Mouse (Mus musculus): ENCODE data around the gene Arhgef2. TPM values are rescaled to one million over a fixed set of nuclear protein-coding genes. Genes with fewer than 3 reads are reported as not detected.

Arhgef2 gene
- polyA plus RNA-seq, 1 experiment from 2014 or later, result 20.0 TPM

GRCm38 (mm10) chr3:88578498-88579424 is 27.0 kb upstream of the Arhgef2 start:
- ATAC-seq (ENCODE audit: low read depth), result no peak
- no peaks in the 10 kb centered on the region for H3K27me3 ChIP-seq (ENCODE audit: control insufficient read depth, insufficient read depth, low read depth, low read length)
- peaks cover 16% of the 10 kb centered on the region for H3K4me1 ChIP-seq (ENCODE audit: control insufficient read depth, low read depth, low read length)
- H3K9ac ChIP-seq (ENCODE audit: low read depth, low read length), result peak overlapping the region; percentile 88
- peak overlapping the region; percentile 82 for H3K4me3 ChIP-seq (ENCODE audit: low read depth, low read length)
- no peak overlapping the region for H3K27ac ChIP-seq (ENCODE audit: low read length)
- H3K4me2 ChIP-seq (ENCODE audit: low read depth, low read length), result peak overlapping the region; percentile 70
- no peaks in the 10 kb centered on the region for H3K9me3 ChIP-seq (replicated peaks; ENCODE audit: control insufficient read depth, low read length)
- peaks cover 2% of the 10 kb centered on the region; the same call in 1 of the 2 replicates for H3K36me3 ChIP-seq (ENCODE audit: control insufficient read depth, insufficient read depth)
- 40% methylated on average over 8 of the region's 8 CpGs for WGBS (ENCODE audit: insufficient replicate concordance)

GRCm38 (mm10) chr3:88579454-88580117 is 26.2 kb upstream of the Arhgef2 start:
- Histone ChIP-seq H3K4me3 (ENCODE audit: low read depth, low read length) (peak overlapping the region; percentile 82), H3K9ac (ENCODE audit: low read depth, low read length) (peak overlapping the region; percentile 88), H3K9me3 (replicated peaks; ENCODE audit: control insufficient read depth, low read length) (no peaks in the 10 kb centered on the region), H3K36me3 (ENCODE audit: control insufficient read depth, insufficient read depth) (peaks cover 2% of the 10 kb centered on the region; the same call in 1 of the 2 replicates), H3K4me2 (ENCODE audit: low read depth, low read length) (peak overlapping the region; percentile 70), H3K27me3 (ENCODE audit: control insufficient read depth, insufficient read depth, low read depth, low read length) (no peaks in the 10 kb centered on the region), H3K4me1 (ENCODE audit: control insufficient read depth, low read depth, low read length) (peaks cover 16% of the 10 kb centered on the region), H3K27ac (ENCODE audit: low read length) (peak overlapping the region; percentile 72)
- ATAC-seq (ENCODE audit: low read depth), result peak; percentile 88
- WGBS (ENCODE audit: insufficient replicate concordance), result under 1% methylated on average over 34 of the region's 34 CpGs

- H3K36me3 ChIP-seq (ENCODE audit: control insufficient read depth, insufficient read depth), result peaks cover 24% of the 10 kb centered on the region
- no peak for ATAC-seq (ENCODE audit: low read depth)
- H3K4me3 ChIP-seq (ENCODE audit: low read depth, low read length), result no peak overlapping the region
- WGBS (ENCODE audit: insufficient replicate concordance), result 83% methylated on average over 6 of the region's 6 CpGs
- no peak overlapping the region for H3K9ac ChIP-seq (ENCODE audit: low read depth, low read length)
- no peak overlapping the region for H3K27ac ChIP-seq (ENCODE audit: low read length)
- no peak overlapping the region for H3K4me2 ChIP-seq (ENCODE audit: low read depth, low read length)
- H3K27me3 ChIP-seq (ENCODE audit: control insufficient read depth, insufficient read depth, low read depth, low read length), result no peaks in the 10 kb centered on the region
- H3K4me1 ChIP-seq (ENCODE audit: control insufficient read depth, low read depth, low read length), result peaks cover 4% of the 10 kb centered on the region
- no peaks in the 10 kb centered on the region for H3K9me3 ChIP-seq (replicated peaks; ENCODE audit: control insufficient read depth, low read length)
Measured at GRCm38 (mm10) chr3:88585769-88586168, 20.0 kb upstream of the Arhgef2 start.

- H3K27me3 ChIP-seq (ENCODE audit: control insufficient read depth, insufficient read depth, low read depth, low read length), result no peaks in the 10 kb centered on the region
- H3K4me3 ChIP-seq (ENCODE audit: low read depth, low read length), result no peak overlapping the region
- WGBS (ENCODE audit: insufficient replicate concordance), result 79% methylated on average over 5 of the region's 5 CpGs
- H3K27ac ChIP-seq (ENCODE audit: low read length), result no peak overlapping the region
- ATAC-seq (ENCODE audit: low read depth), result no peak
- H3K4me1 ChIP-seq (ENCODE audit: control insufficient read depth, low read depth, low read length), result peaks cover under 1% of the 10 kb centered on the region; the same call in 1 of the 2 replicates
- H3K36me3 ChIP-seq (ENCODE audit: control insufficient read depth, insufficient read depth), result peaks cover 24% of the 10 kb centered on the region
- H3K9ac ChIP-seq (ENCODE audit: low read depth, low read length), result no peak overlapping the region
- no peak overlapping the region for H3K4me2 ChIP-seq (ENCODE audit: low read depth, low read length)
- no peaks in the 10 kb centered on the region for H3K9me3 ChIP-seq (replicated peaks; ENCODE audit: control insufficient read depth, low read length)
Measured at GRCm38 (mm10) chr3:88586640-88587039, 19.1 kb upstream of the Arhgef2 start.

- H3K27ac ChIP-seq (ENCODE audit: low read length), result no peak overlapping the region
Measured at GRCm38 (mm10) chr3:88590246-88590645, 15.5 kb upstream of the Arhgef2 start.

GRCm38 (mm10) chr3:88591044-88591443 is 14.7 kb upstream of the Arhgef2 start:
- Histone ChIP-seq H3K27me3 (ENCODE audit: control insufficient read depth, insufficient read depth, low read depth, low read length) (no peaks in the 10 kb centered on the region), H3K4me2 (ENCODE audit: low read depth, low read length) (no peak overlapping the region), H3K27ac (ENCODE audit: low read length) (no peak overlapping the region), H3K4me1 (ENCODE audit: control insufficient read depth, low read depth, low read length) (peaks cover 11% of the 10 kb centered on the region), H3K4me3 (ENCODE audit: low read depth, low read length) (no peak overlapping the region), H3K9me3 (replicated peaks; ENCODE audit: control insufficient read depth, low read length) (no peaks in the 10 kb centered on the region), H3K36me3 (ENCODE audit: control insufficient read depth, insufficient read depth) (peaks cover 18% of the 10 kb centered on the region), H3K9ac (ENCODE audit: low read depth, low read length) (no peak overlapping the region)
- no peak for ATAC-seq (ENCODE audit: low read depth)
- WGBS (ENCODE audit: insufficient replicate concordance), result 55% methylated on average over 3 of the region's 3 CpGs

More at GRCm38 (mm10) chr3:88590246-88590645, 15.5 kb upstream of the Arhgef2 start:
- ATAC-seq (ENCODE audit: low read depth), result no peak
- Histone ChIP-seq H3K4me2 (ENCODE audit: low read depth, low read length) (no peak overlapping the region), H3K4me3 (ENCODE audit: low read depth, low read length) (no peak overlapping the region), H3K27me3 (ENCODE audit: control insufficient read depth, insufficient read depth, low read depth, low read length) (no peaks in the 10 kb centered on the region), H3K4me1 (ENCODE audit: control insufficient read depth, low read depth, low read length) (peaks cover 11% of the 10 kb centered on the region), H3K36me3 (ENCODE audit: control insufficient read depth, insufficient read depth) (peaks cover 22% of the 10 kb centered on the region), H3K9me3 (replicated peaks; ENCODE audit: control insufficient read depth, low read length) (no peaks in the 10 kb centered on the region), H3K9ac (ENCODE audit: low read depth, low read length) (no peak overlapping the region)
- 46% methylated on average over 5 of the region's 5 CpGs for WGBS (ENCODE audit: insufficient replicate concordance)

- Histone ChIP-seq H3K27me3 (ENCODE audit: control insufficient read depth, insufficient read depth, low read depth, low read length) (no peaks in the 10 kb centered on the region), H3K36me3 (ENCODE audit: control insufficient read depth, insufficient read depth) (peaks cover 12% of the 10 kb centered on the region), H3K9me3 (replicated peaks; ENCODE audit: control insufficient read depth, low read length) (no peaks in the 10 kb centered on the region), H3K4me2 (ENCODE audit: low read depth, low read length) (peak overlapping the region; percentile 38), H3K27ac (ENCODE audit: low read length) (0 out of 2 replicates have a peak overlapping the region, but pooled peaks have one; percentile 33), H3K4me1 (ENCODE audit: control insufficient read depth, low read depth, low read length) (peaks cover 11% of the 10 kb centered on the region), H3K4me3 (ENCODE audit: low read depth, low read length) (peak overlapping the region; percentile 13; the same call in 1 of the 2 replicates), H3K9ac (ENCODE audit: low read depth, low read length) (0 out of 2 replicates have a peak overlapping the region, but pooled peaks have one; percentile 2)
- 21% methylated on average over 9 of the region's 9 CpGs for WGBS (ENCODE audit: insufficient replicate concordance)
- peak; percentile 75 for ATAC-seq (ENCODE audit: low read depth)
Measured at GRCm38 (mm10) chr3:88591950-88592731, 13.6 kb upstream of the Arhgef2 start.

GRCm38 (mm10) chr3:88592942-88593576 is 12.7 kb upstream of the Arhgef2 start:
- no peak overlapping the region for H3K9ac ChIP-seq (ENCODE audit: low read depth, low read length)
- peaks cover 2% of the 10 kb centered on the region for H3K36me3 ChIP-seq (ENCODE audit: control insufficient read depth, insufficient read depth)
- peaks cover 11% of the 10 kb centered on the region for H3K4me1 ChIP-seq (ENCODE audit: control insufficient read depth, low read depth, low read length)
- H3K27ac ChIP-seq (ENCODE audit: low read length), result no peak overlapping the region
- 0 out of 2 replicates have a peak overlapping the region, but pooled peaks have one; percentile 18 for H3K4me3 ChIP-seq (ENCODE audit: low read depth, low read length)
- no peaks in the 10 kb centered on the region for H3K27me3 ChIP-seq (ENCODE audit: control insufficient read depth, insufficient read depth, low read depth, low read length)
- ATAC-seq (ENCODE audit: low read depth), result peak; percentile 39; the same call in 1 of the 2 replicates
- H3K9me3 ChIP-seq (replicated peaks; ENCODE audit: control insufficient read depth, low read length), result no peaks in the 10 kb centered on the region
- 30% methylated on average over 10 of the region's 10 CpGs for WGBS (ENCODE audit: insufficient replicate concordance)
- peak overlapping the region; percentile 40 for H3K4me2 ChIP-seq (ENCODE audit: low read depth, low read length)
